Mouse (Mus musculus) ovary, postnatal 36 days (tissue): Measurements from ENCODE around the gene Ube2a.
A peak's percentile ranks its signal among the peaks of the same experiment; 100 is the strongest.

Experiments used
- DNase-seq: peaks from one replicate; pipeline ENCODE4 v3.0.0; 2022; ENCODE audit warnings: low spot score, mixed read lengths

Gene Ube2a

GRCm38 (mm10) chrX:36901655-36902054 is 28.0 kb downstream of the Ube2a start:
- no peak for DNase-seq

- peak; percentile 20 for DNase-seq
These were observed 28.8 kb downstream of the Ube2a start, which contains the start of gene Nkrf for GRCm38 (mm10) chrX:36902321-36903114. Gene Nkrf, minus strand, starts transcription at chrX:36902899.

GRCm38 (mm10) chrX:36903115-36903768 is 29.5 kb downstream of the Ube2a start:
- DNase-seq = peak; percentile 89

GRCm38 (mm10) chrX:36906539-36906938 is 32.8 kb downstream of the Ube2a start:
- no peak for DNase-seq

GRCm38 (mm10) chrX:36911343-36911742 is 37.6 kb downstream of the Ube2a start:
- DNase-seq = peak; percentile 27

- DNase-seq = no peak
These were observed 44.0 kb downstream of the Ube2a start for GRCm38 (mm10) chrX:36917749-36918148.

GRCm38 (mm10) chrX:36921346-36921745 is 47.6 kb downstream of the Ube2a start:
- DNase-seq = no peak

- no peak for DNase-seq
These were observed 55.1 kb downstream of the Ube2a start for GRCm38 (mm10) chrX:36928791-36929190.

- DNase-seq = no peak
These were observed 56.0 kb downstream of the Ube2a start for GRCm38 (mm10) chrX:36929694-36930093.

GRCm38 (mm10) chrX:36930574-36930973 is 56.9 kb downstream of the Ube2a start:
- DNase-seq = no peak
